Mouse (Mus musculus): ENCODE measurements at regions not wholly inside any gene's neighbourhood (a gene's known extent, or its start where the extent isn't known, plus 50 kb on each side); places are given as distances from the start of the nearest gene placed in this dataset.

- no peaks in the 10 kb centered on the region for H3K9me3 ChIP-seq (ENCODE audit: control insufficient read depth, low read length)
- H3K36me3 ChIP-seq (ENCODE audit: control insufficient read depth, insufficient read depth): no peaks in the 10 kb centered on the region
- no peak overlapping the region for H3K27ac ChIP-seq (ENCODE audit: low read length)
- ATAC-seq: no peak
- no peak overlapping the region for H3K4me3 ChIP-seq (replicated peaks; ENCODE audit: low read length)
- H3K27me3 ChIP-seq (replicated peaks; ENCODE audit: control insufficient read depth, insufficient read depth, low read length): no peaks in the 10 kb centered on the region
- no peaks in the 10 kb centered on the region for H3K4me1 ChIP-seq (replicated peaks; ENCODE audit: control insufficient read depth, insufficient read depth, low read length)
- WGBS: 89% methylated on average over 1 of the region's 1 CpGs
- no peak overlapping the region for H3K9ac ChIP-seq (replicated peaks; ENCODE audit: low read depth, low read length)
- H3K4me2 ChIP-seq (ENCODE audit: low read length): no peak overlapping the region
These were observed 588.2 kb downstream of the Insc start for GRCm38 (mm10) chr7:115331698-115332097.

GRCm38 (mm10) chr7:115333046-115333577 is 589.6 kb downstream of the Insc start:
- H3K9ac ChIP-seq (replicated peaks; ENCODE audit: low read depth, low read length): no peak overlapping the region
- WGBS: 74% methylated on average over 1 of the region's 1 CpGs
- H3K27ac ChIP-seq (ENCODE audit: low read length): no peak overlapping the region
- H3K36me3 ChIP-seq (ENCODE audit: control insufficient read depth, insufficient read depth): no peaks in the 10 kb centered on the region
- no peak overlapping the region for H3K4me3 ChIP-seq (replicated peaks; ENCODE audit: low read length)
- no peaks in the 10 kb centered on the region for H3K9me3 ChIP-seq (ENCODE audit: control insufficient read depth, low read length)
- no peak for ATAC-seq
- H3K4me2 ChIP-seq (ENCODE audit: low read length): no peak overlapping the region
- H3K27me3 ChIP-seq (replicated peaks; ENCODE audit: control insufficient read depth, insufficient read depth, low read length): no peaks in the 10 kb centered on the region
- no peaks in the 10 kb centered on the region for H3K4me1 ChIP-seq (replicated peaks; ENCODE audit: control insufficient read depth, insufficient read depth, low read length)

GRCm38 (mm10) chr7:115335051-115335450 is 591.6 kb downstream of the Insc start:
- no peak for ATAC-seq
- WGBS: 77% methylated on average over 3 of the region's 3 CpGs

GRCm38 (mm10) chr7:115340155-115340554 is 596.7 kb downstream of the Insc start:
- Histone ChIP-seq H3K9me3 (ENCODE audit: control insufficient read depth, low read length) (no peaks in the 10 kb centered on the region), H3K4me2 (ENCODE audit: low read length) (no peak overlapping the region), H3K9ac (replicated peaks; ENCODE audit: low read depth, low read length) (no peak overlapping the region), H3K27me3 (replicated peaks; ENCODE audit: control insufficient read depth, insufficient read depth, low read length) (no peaks in the 10 kb centered on the region), H3K27ac (ENCODE audit: low read length) (no peak overlapping the region), H3K36me3 (ENCODE audit: control insufficient read depth, insufficient read depth) (no peaks in the 10 kb centered on the region), H3K4me3 (replicated peaks; ENCODE audit: low read length) (no peak overlapping the region), H3K4me1 (replicated peaks; ENCODE audit: control insufficient read depth, insufficient read depth, low read length) (peaks cover 6% of the 10 kb centered on the region)
- ATAC-seq: peak; percentile 62
- WGBS: 28% methylated on average over 7 of the region's 7 CpGs

More at GRCm38 (mm10) chr7:115335051-115335450, 591.6 kb downstream of the Insc start:
- no peak overlapping the region for H3K4me3 ChIP-seq (replicated peaks; ENCODE audit: low read length)
- no peaks in the 10 kb centered on the region for H3K27me3 ChIP-seq (replicated peaks; ENCODE audit: control insufficient read depth, insufficient read depth, low read length)
- H3K9me3 ChIP-seq (ENCODE audit: control insufficient read depth, low read length): no peaks in the 10 kb centered on the region
- H3K27ac ChIP-seq (ENCODE audit: low read length): no peak overlapping the region
- H3K4me1 ChIP-seq (replicated peaks; ENCODE audit: control insufficient read depth, insufficient read depth, low read length): peaks cover 1% of the 10 kb centered on the region
- no peak overlapping the region for H3K9ac ChIP-seq (replicated peaks; ENCODE audit: low read depth, low read length)
- no peak overlapping the region for H3K4me2 ChIP-seq (ENCODE audit: low read length)
- H3K36me3 ChIP-seq (ENCODE audit: control insufficient read depth, insufficient read depth): no peaks in the 10 kb centered on the region

- Histone ChIP-seq H3K27ac (ENCODE audit: low read length) (no peak overlapping the region), H3K27me3 (replicated peaks; ENCODE audit: control insufficient read depth, insufficient read depth, low read length) (no peaks in the 10 kb centered on the region), H3K4me3 (replicated peaks; ENCODE audit: low read length) (no peak overlapping the region), H3K4me2 (ENCODE audit: low read length) (no peak overlapping the region), H3K9ac (replicated peaks; ENCODE audit: low read depth, low read length) (no peak overlapping the region), H3K4me1 (replicated peaks; ENCODE audit: control insufficient read depth, insufficient read depth, low read length) (peaks cover 6% of the 10 kb centered on the region), H3K36me3 (ENCODE audit: control insufficient read depth, insufficient read depth) (no peaks in the 10 kb centered on the region), H3K9me3 (ENCODE audit: control insufficient read depth, low read length) (no peaks in the 10 kb centered on the region)
- ATAC-seq: no peak
- WGBS: 78% methylated on average over 4 of the region's 4 CpGs
These were observed 597.5 kb downstream of the Insc start for GRCm38 (mm10) chr7:115341007-115341406.

GRCm38 (mm10) chr7:115345749-115346148 is 602.3 kb downstream of the Insc start:
- no peak overlapping the region for H3K4me3 ChIP-seq (replicated peaks; ENCODE audit: low read length)
- WGBS: 74% methylated on average over 3 of the region's 3 CpGs
- no peaks in the 10 kb centered on the region for H3K27me3 ChIP-seq (replicated peaks; ENCODE audit: control insufficient read depth, insufficient read depth, low read length)
- H3K9me3 ChIP-seq (ENCODE audit: control insufficient read depth, low read length): no peaks in the 10 kb centered on the region
- no peaks in the 10 kb centered on the region; the same call in 1 of the 2 replicates for H3K4me1 ChIP-seq (replicated peaks; ENCODE audit: control insufficient read depth, insufficient read depth, low read length)
- no peak for ATAC-seq
- H3K4me2 ChIP-seq (ENCODE audit: low read length): no peak overlapping the region
- no peak overlapping the region for H3K9ac ChIP-seq (replicated peaks; ENCODE audit: low read depth, low read length)
- H3K36me3 ChIP-seq (ENCODE audit: control insufficient read depth, insufficient read depth): no peaks in the 10 kb centered on the region
- no peak overlapping the region for H3K27ac ChIP-seq (ENCODE audit: low read length)

GRCm38 (mm10) chr7:115358711-115359110 is 615.2 kb downstream of the Insc start:
- H3K4me2 ChIP-seq (ENCODE audit: low read length): no peak overlapping the region
- H3K9me3 ChIP-seq (ENCODE audit: control insufficient read depth, low read length): no peaks in the 10 kb centered on the region
- H3K27ac ChIP-seq (ENCODE audit: low read length): no peak overlapping the region
- no peak overlapping the region for H3K4me3 ChIP-seq (replicated peaks; ENCODE audit: low read length)
- no peaks in the 10 kb centered on the region for H3K27me3 ChIP-seq (replicated peaks; ENCODE audit: control insufficient read depth, insufficient read depth, low read length)
- H3K36me3 ChIP-seq (ENCODE audit: control insufficient read depth, insufficient read depth): no peaks in the 10 kb centered on the region
- H3K4me1 ChIP-seq (replicated peaks; ENCODE audit: control insufficient read depth, insufficient read depth, low read length): no peaks in the 10 kb centered on the region
- no peak for ATAC-seq
- WGBS: 79% methylated on average over 6 of the region's 6 CpGs
- H3K9ac ChIP-seq (replicated peaks; ENCODE audit: low read depth, low read length): no peak overlapping the region

GRCm38 (mm10) chr7:115360142-115360541 is 616.6 kb downstream of the Insc start:
- ATAC-seq: no peak
- no peak overlapping the region for H3K27ac ChIP-seq (ENCODE audit: low read length)
- H3K4me3 ChIP-seq (replicated peaks; ENCODE audit: low read length): no peak overlapping the region
- H3K9ac ChIP-seq (replicated peaks; ENCODE audit: low read depth, low read length): no peak overlapping the region
- no peaks in the 10 kb centered on the region for H3K4me1 ChIP-seq (replicated peaks; ENCODE audit: control insufficient read depth, insufficient read depth, low read length)
- H3K9me3 ChIP-seq (ENCODE audit: control insufficient read depth, low read length): no peaks in the 10 kb centered on the region
- no peaks in the 10 kb centered on the region for H3K27me3 ChIP-seq (replicated peaks; ENCODE audit: control insufficient read depth, insufficient read depth, low read length)
- H3K36me3 ChIP-seq (ENCODE audit: control insufficient read depth, insufficient read depth): no peaks in the 10 kb centered on the region
- WGBS: 78% methylated on average over 3 of the region's 3 CpGs
- no peak overlapping the region for H3K4me2 ChIP-seq (ENCODE audit: low read length)

GRCm38 (mm10) chr7:115362117-115362516 is 618.6 kb downstream of the Insc start:
- Histone ChIP-seq H3K4me1 (replicated peaks; ENCODE audit: control insufficient read depth, insufficient read depth, low read length) (no peaks in the 10 kb centered on the region; the same call in 1 of the 2 replicates), H3K36me3 (ENCODE audit: control insufficient read depth, insufficient read depth) (no peaks in the 10 kb centered on the region), H3K27ac (ENCODE audit: low read length) (no peak overlapping the region), H3K27me3 (replicated peaks; ENCODE audit: control insufficient read depth, insufficient read depth, low read length) (no peaks in the 10 kb centered on the region), H3K9me3 (ENCODE audit: control insufficient read depth, low read length) (no peaks in the 10 kb centered on the region), H3K9ac (replicated peaks; ENCODE audit: low read depth, low read length) (no peak overlapping the region), H3K4me2 (ENCODE audit: low read length) (no peak overlapping the region), H3K4me3 (replicated peaks; ENCODE audit: low read length) (no peak overlapping the region)
- ATAC-seq: no peak
- WGBS: 84% methylated on average over 2 of the region's 2 CpGs

- no peak for ATAC-seq
- Histone ChIP-seq H3K9ac (replicated peaks; ENCODE audit: low read depth, low read length) (no peak overlapping the region), H3K4me2 (ENCODE audit: low read length) (no peak overlapping the region), H3K4me1 (replicated peaks; ENCODE audit: control insufficient read depth, insufficient read depth, low read length) (peaks cover 6% of the 10 kb centered on the region), H3K27ac (ENCODE audit: low read length) (no peak overlapping the region), H3K9me3 (ENCODE audit: control insufficient read depth, low read length) (no peaks in the 10 kb centered on the region), H3K4me3 (replicated peaks; ENCODE audit: low read length) (no peak overlapping the region), H3K27me3 (replicated peaks; ENCODE audit: control insufficient read depth, insufficient read depth, low read length) (no peaks in the 10 kb centered on the region), H3K36me3 (ENCODE audit: control insufficient read depth, insufficient read depth) (no peaks in the 10 kb centered on the region)
- WGBS: 35% methylated on average over 5 of the region's 5 CpGs
These were observed 623.4 kb downstream of the Insc start for GRCm38 (mm10) chr7:115366910-115367309.

Measured in forebrain, embryonic 16.5 days (tissue).